Mouse (Mus musculus) hindbrain, postnatal 0 days (tissue): ENCODE results near the gene Atp1b1. TPM values are rescaled to one million over a fixed set of nuclear protein-coding genes. Genes with fewer than 3 reads are reported as not detected.
A peak's percentile ranks its signal among the peaks of the same experiment; 100 is the strongest.

Experiments
- ATAC-seq: fragments of 200-750 bp; cut with Nextera tagmentation; 2 replicates; pipeline ENCODE4 v1.8.0; 2017; ENCODE audit warnings: mild to moderate bottlenecking, moderate TSS enrichment, moderate library complexity
- DNase-seq: peaks from one replicate; pipeline ENCODE4 v3.0.0-alpha.2; 2015; ENCODE audit warnings: low spot score
- H3K27ac ChIP-seq: fragments of 300-500 bp; sonication (generic); 2 replicates; pipeline ENCODE4 v1.5.1; 2014; ENCODE audit warnings: mild to moderate bottlenecking
- H3K27me3 ChIP-seq: fragments of 300-500 bp; sonication (generic); 2 replicates; pipeline ENCODE4 v1.6.1; 2014; ENCODE audit warnings: low read length, mixed read lengths; ENCODE audit not compliant: insufficient read depth
- H3K36me3 ChIP-seq: fragments of 300-500 bp; sonication (generic); 2 replicates; pipeline ENCODE4 v1.6.1; 2014; ENCODE audit warnings: low read length, mixed read lengths; ENCODE audit not compliant: insufficient read depth
- H3K4me1 ChIP-seq: fragments of 300-500 bp; sonication (generic); 2 replicates; pipeline ENCODE4 v1.6.1; 2014; ENCODE audit warnings: antibody characterized with exemption, low read length, mixed read lengths; ENCODE audit not compliant: insufficient read depth
- H3K4me2 ChIP-seq: fragments of 300-500 bp; sonication (generic); 2 replicates; pipeline ENCODE4 v1.6.1; 2014; ENCODE audit warnings: low read depth, mild to moderate bottlenecking, low read length, moderate library complexity, mixed read lengths
- H3K4me3 ChIP-seq: fragments of 300-500 bp; sonication (generic); 2 replicates; pipeline ENCODE4 v1.5.1; 2014; ENCODE audit warnings: low read length
- H3K9ac ChIP-seq: fragments of 300-500 bp; sonication (generic); replicated peaks from 2 replicates; pipeline ENCODE4 v1.6.1; 2014; ENCODE audit warnings: mild to moderate bottlenecking, low read length, moderate library complexity, mixed read lengths
- H3K9me3 ChIP-seq: fragments of 300-500 bp; sonication (generic); 2 replicates; pipeline ENCODE4 v1.6.1; 2016; ENCODE audit warnings: low read length, mixed read lengths
- CTCF ChIP-seq: IDR thresholded peaks from 2 replicates; pipeline ENCODE4 v1.5.1; 2016; ENCODE audit warnings: antibody characterized with exemption, control low read depth, low read depth
- WGBS: fragments of 180-500 bp; shearing (Covaris S2); extraction: QIAGEN DNeasy Blood & Tissue Kit; methylation state at CpG from one replicate; pipeline ENCODE4 v1.1.7; 2014; 5-methylcytosine and 5-hydroxymethylcytosine counted together
- polyA plus RNA-seq: library from polyadenylated mRNA; unstranded; fragments of >200 nt; fragmentation: Nextera tagmentation; extraction: Ambion mirVana; gene quantifications from 2 replicates; pipeline ENCODE4 v1.2.1, GENCODE M21; 2015
- total RNA-seq: library from RNA; depleted of rRNA; stranded (reverse); fragments of >200 nt; gene quantifications from 2 replicates; pipeline ENCODE4 v1.2.3, GENCODE M21; 2014

Gene Atp1b1
- total and polyA plus RNA-seq, 2 experiments from 2014 or later = 283 to 629 TPM

GRCm38 (mm10) chr1:164475895-164476294 lies 17.7 kb upstream of the Atp1b1 start:
- Histone ChIP-seq H3K4me1 (0 out of 2 replicates have a peak, but pooled peaks cover 8% of the 10 kb centered on the region), H3K27me3 (no peaks in the 10 kb centered on the region), H3K4me3 (no peak overlapping the region), H3K4me2 (no peak overlapping the region), H3K27ac (no peak overlapping the region), H3K9ac (no peak overlapping the region), H3K9me3 (no peaks in the 10 kb centered on the region), H3K36me3 (no peaks in the 10 kb centered on the region)
- WGBS = 79% methylated on average over 4 of the region's 4 CpGs
- ATAC-seq (no peak), DNase-seq (peak; percentile 16)
- TF ChIP-seq CTCF = no peak

GRCm38 (mm10) chr1:164474778-164475511 lies 16.8 kb upstream of the Atp1b1 start:
- Histone ChIP-seq H3K36me3 (no peaks in the 10 kb centered on the region), H3K4me1 (0 out of 2 replicates have a peak, but pooled peaks cover 8% of the 10 kb centered on the region), H3K4me3 (no peak overlapping the region), H3K27ac (no peak overlapping the region), H3K9me3 (no peaks in the 10 kb centered on the region), H3K27me3 (no peaks in the 10 kb centered on the region), H3K9ac (no peak overlapping the region), H3K4me2 (no peak overlapping the region)
- TF ChIP-seq CTCF = no peak
- DNase-seq = peak; percentile 72
- peak; percentile 74 for ATAC-seq
- 44% methylated on average over 7 of the region's 7 CpGs for WGBS

- Histone ChIP-seq H3K9me3 (no peaks in the 10 kb centered on the region), H3K27me3 (no peaks in the 10 kb centered on the region), H3K4me1 (0 out of 2 replicates have a peak, but pooled peaks cover 8% of the 10 kb centered on the region), H3K36me3 (no peaks in the 10 kb centered on the region), H3K27ac (no peak overlapping the region), H3K4me3 (no peak overlapping the region), H3K9ac (no peak overlapping the region), H3K4me2 (no peak overlapping the region)
- DNase-seq (no peak), ATAC-seq (no peak)
- TF ChIP-seq CTCF = no peak
- WGBS = 77% methylated on average over 6 of the region's 6 CpGs
These were observed 16.2 kb upstream of the Atp1b1 start for GRCm38 (mm10) chr1:164474310-164474709.

DNA sequence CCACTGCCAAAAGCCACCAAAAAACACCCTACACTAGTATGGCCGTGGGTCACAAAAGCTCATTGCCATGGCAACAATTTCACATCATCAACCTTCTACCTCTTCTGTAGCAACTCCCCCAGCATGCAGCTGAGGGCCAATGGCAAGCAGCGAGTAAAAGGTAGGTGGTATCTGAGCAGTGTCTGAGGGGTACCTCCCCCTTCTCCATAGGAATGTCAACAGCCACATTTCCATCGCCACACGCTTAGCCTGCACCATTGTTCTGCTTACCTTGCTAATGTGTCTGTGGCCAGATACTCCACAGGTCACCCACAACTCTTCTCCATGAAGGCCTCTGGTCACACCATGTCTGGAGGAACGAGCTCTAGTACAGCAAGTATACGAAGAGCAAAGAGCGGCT lies 15.2 kb upstream of the Atp1b1 start:
- no peak for ATAC-seq

GRCm38 (mm10) chr1:164471632-164472031 lies 13.5 kb upstream of the Atp1b1 start:
- TF ChIP-seq CTCF = no peak
- ATAC-seq (no peak), DNase-seq (no peak)
- Histone ChIP-seq H3K9me3 (no peaks in the 10 kb centered on the region), H3K4me2 (no peak overlapping the region), H3K9ac (no peak overlapping the region), H3K27me3 (no peaks in the 10 kb centered on the region), H3K36me3 (no peaks in the 10 kb centered on the region), H3K4me1 (0 out of 2 replicates have a peak, but pooled peaks cover 8% of the 10 kb centered on the region), H3K27ac (no peak overlapping the region), H3K4me3 (no peak overlapping the region)
- WGBS = 90% methylated on average over 5 of the region's 5 CpGs

More for the DNA sequence above, 15.2 kb upstream of the Atp1b1 start:
- H3K4me1 ChIP-seq = 0 out of 2 replicates have a peak, but pooled peaks cover 8% of the 10 kb centered on the region
- no peaks in the 10 kb centered on the region for H3K9me3 ChIP-seq
- DNase-seq = no peak
- H3K27me3 ChIP-seq = no peaks in the 10 kb centered on the region
- H3K9ac ChIP-seq = no peak overlapping the region
- H3K36me3 ChIP-seq = no peaks in the 10 kb centered on the region
- no peak overlapping the region for H3K4me2 ChIP-seq
- no peak overlapping the region for H3K4me3 ChIP-seq
- WGBS = 89% methylated on average over 7 of the region's 7 CpGs
- TF ChIP-seq CTCF = no peak
- no peak overlapping the region for H3K27ac ChIP-seq

DNA sequence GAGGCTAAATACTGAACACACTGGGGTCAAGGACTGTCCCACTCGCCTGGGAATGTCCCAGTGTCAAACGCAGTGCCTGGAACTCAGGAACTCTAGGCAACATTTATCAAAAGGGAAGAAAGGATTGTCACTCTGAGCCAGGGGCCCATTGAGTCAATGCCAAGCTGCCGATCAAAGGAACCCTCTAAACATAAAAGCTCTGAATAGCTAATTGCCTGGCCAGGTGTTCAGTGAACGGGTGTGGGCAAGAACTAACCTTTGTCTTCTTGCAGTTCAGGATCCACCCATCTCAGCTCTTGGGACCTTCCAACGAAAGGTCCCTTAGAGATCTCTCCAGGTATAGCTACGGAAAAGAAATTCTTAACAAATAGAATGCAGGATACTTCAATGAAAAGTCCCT lies 12.8 kb upstream of the Atp1b1 start:
- WGBS = 58% methylated on average over 6 of the region's 6 CpGs
- no peak for TF ChIP-seq CTCF
- Histone ChIP-seq H3K4me3 (no peak overlapping the region), H3K9ac (no peak overlapping the region), H3K27me3 (no peaks in the 10 kb centered on the region), H3K36me3 (no peaks in the 10 kb centered on the region), H3K27ac (no peak overlapping the region), H3K4me1 (0 out of 2 replicates have a peak, but pooled peaks cover 8% of the 10 kb centered on the region), H3K9me3 (no peaks in the 10 kb centered on the region), H3K4me2 (no peak overlapping the region)
- ATAC-seq (no peak), DNase-seq (no peak)

DNA sequence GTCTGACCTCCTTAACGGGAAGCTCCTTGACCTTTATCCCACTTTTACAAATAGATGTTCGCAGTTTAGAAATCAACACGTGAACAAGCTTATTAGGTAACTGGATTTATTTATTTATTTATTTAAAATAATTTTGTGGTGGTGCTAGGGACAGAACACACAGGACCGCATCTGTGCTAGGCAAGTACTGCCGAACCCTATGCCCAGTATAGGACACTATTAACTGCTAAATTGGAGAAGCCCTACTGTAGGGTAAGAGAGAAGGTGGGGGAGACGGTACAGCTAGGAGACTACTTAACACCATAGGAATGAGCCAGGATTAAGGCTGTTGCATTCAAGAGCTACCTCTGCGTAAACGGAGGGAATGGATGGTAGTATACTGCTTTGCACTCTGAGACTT lies 10.2 kb upstream of the Atp1b1 start:
- Histone ChIP-seq H3K4me3 (no peak overlapping the region), H3K4me1 (no peaks in the 10 kb centered on the region), H3K36me3 (no peaks in the 10 kb centered on the region), H3K27me3 (no peaks in the 10 kb centered on the region), H3K27ac (no peak overlapping the region), H3K4me2 (no peak overlapping the region), H3K9me3 (no peaks in the 10 kb centered on the region), H3K9ac (no peak overlapping the region)
- ATAC-seq (no peak), DNase-seq (no peak)
- no peak for TF ChIP-seq CTCF
- 88% methylated on average over 8 of the region's 8 CpGs for WGBS
